Mouse (Mus musculus) midbrain, embryonic 15.5 days (tissue): Measurements from ENCODE around the gene Pde4d. TPM values are rescaled to one million over a fixed set of nuclear protein-coding genes. Genes with fewer than 3 reads are reported as not detected.

Experiments
- ATAC-seq: fragments of 200-750 bp; cut with Nextera tagmentation; replicated peaks from 2 replicates; pipeline ENCODE4 v1.8.0; 2017; ENCODE audit warnings: moderate TSS enrichment
- H3K27ac ChIP-seq: fragments of 300-500 bp; sonication (generic); 2 replicates; pipeline ENCODE4 v1.5.1; 2015; ENCODE audit warnings: mild to moderate bottlenecking, inconsistent platforms
- H3K27me3 ChIP-seq: fragments of 300-500 bp; sonication (generic); replicated peaks from 2 replicates; pipeline ENCODE4 v1.6.1; 2015; ENCODE audit warnings: inconsistent platforms
- H3K36me3 ChIP-seq: fragments of 300-500 bp; sonication (generic); replicated peaks from 2 replicates; pipeline ENCODE4 v1.6.1; 2015; ENCODE audit warnings: inconsistent platforms
- H3K4me1 ChIP-seq: fragments of 300-500 bp; sonication (generic); 2 replicates; pipeline ENCODE4 v1.6.1; 2015; ENCODE audit warnings: inconsistent platforms
- H3K4me2 ChIP-seq: fragments of 300-500 bp; sonication (generic); 2 replicates; pipeline ENCODE4 v1.6.1; 2015; ENCODE audit warnings: inconsistent platforms, mild to moderate bottlenecking, moderate library complexity
- H3K4me3 ChIP-seq: fragments of 300-500 bp; sonication (generic); 2 replicates; pipeline ENCODE4 v1.5.1; 2015; ENCODE audit warnings: mild to moderate bottlenecking, inconsistent platforms
- H3K9ac ChIP-seq: fragments of 300-500 bp; sonication (generic); 2 replicates; pipeline ENCODE4 v1.6.1; 2015; ENCODE audit warnings: mild to moderate bottlenecking, inconsistent platforms
- H3K9me3 ChIP-seq: fragments of 300-500 bp; sonication (generic); 2 replicates; pipeline ENCODE4 v1.6.1; 2016; ENCODE audit warnings: inconsistent platforms
- WGBS: fragments of 180-500 bp; shearing (Covaris S2); methylation state at CpG from one replicate; pipeline ENCODE4 v1.1.7; 2015; ENCODE audit warnings: mixed read lengths; 5-methylcytosine and 5-hydroxymethylcytosine counted together
- polyA plus RNA-seq: library from polyadenylated mRNA; unstranded; fragments of >200 nt; fragmentation: Nextera tagmentation; extraction: Ambion mirVana; gene quantifications from 2 replicates; pipeline ENCODE4 v1.2.1, GENCODE M21; 2015

Gene Pde4d
- polyA plus RNA-seq, 1 experiment from 2014 or later = 27.1 TPM

DNA sequence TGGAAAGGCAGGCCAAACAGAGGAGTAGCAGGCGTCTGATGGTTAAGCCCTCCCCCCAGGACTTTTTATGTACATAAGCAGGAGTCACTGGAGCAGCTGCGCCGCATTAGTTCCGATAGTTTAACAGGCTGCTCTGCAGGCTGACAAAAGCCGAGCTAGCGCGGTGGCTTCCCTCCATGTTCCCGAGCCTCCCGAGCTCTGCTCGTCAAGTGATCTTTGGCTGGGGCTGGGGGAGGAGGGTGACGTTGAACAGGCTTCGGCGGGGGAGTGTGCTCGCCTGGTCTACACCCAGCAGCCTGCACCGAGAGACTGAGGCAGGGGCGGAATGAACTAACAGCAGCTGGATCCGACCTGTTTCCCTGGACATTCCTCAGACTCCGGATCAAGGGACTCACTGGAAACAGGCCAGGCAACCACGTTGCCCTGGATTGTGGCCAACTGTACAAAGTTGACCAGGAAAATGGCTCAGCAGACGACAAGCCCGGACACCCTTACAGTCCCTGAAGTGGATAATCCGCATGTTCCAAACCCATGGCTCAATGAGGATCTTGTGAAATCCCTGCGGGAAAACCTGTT, 810.6 kb downstream of the Pde4d start:
- ATAC-seq = peak; percentile 91
- no peaks in the 10 kb centered on the region for H3K9me3 ChIP-seq
- peak overlapping the region; percentile 41 for H3K4me3 ChIP-seq
- peak overlapping the region; percentile 34 for H3K27ac ChIP-seq
- H3K4me1 ChIP-seq = peaks cover 7% of the 10 kb centered on the region; the same call in 1 of the 2 replicates
- peak overlapping the region; percentile 34 for H3K9ac ChIP-seq
- H3K36me3 ChIP-seq = no peaks in the 10 kb centered on the region
- WGBS = under 1% methylated on average over 23 of the region's 23 CpGs
- no peaks in the 10 kb centered on the region for H3K27me3 ChIP-seq
- peak overlapping the region; percentile 60 for H3K4me2 ChIP-seq

GRCm38 (mm10) chr13:109260796-109261516, 811.2 kb downstream of the Pde4d start:
- H3K4me3 ChIP-seq = peak overlapping the region; percentile 41
- peak overlapping the region; percentile 34 for H3K27ac ChIP-seq
- H3K9ac ChIP-seq = peak overlapping the region; percentile 34; the same call in 1 of the 2 replicates
- H3K27me3 ChIP-seq = no peaks in the 10 kb centered on the region
- peak; percentile 71 for ATAC-seq
- under 1% methylated on average over 17 of the region's 17 CpGs for WGBS
- H3K4me2 ChIP-seq = peak overlapping the region; percentile 60
- no peaks in the 10 kb centered on the region for H3K9me3 ChIP-seq
- H3K36me3 ChIP-seq = no peaks in the 10 kb centered on the region
- peaks cover 7% of the 10 kb centered on the region; the same call in 1 of the 2 replicates for H3K4me1 ChIP-seq

DNA sequence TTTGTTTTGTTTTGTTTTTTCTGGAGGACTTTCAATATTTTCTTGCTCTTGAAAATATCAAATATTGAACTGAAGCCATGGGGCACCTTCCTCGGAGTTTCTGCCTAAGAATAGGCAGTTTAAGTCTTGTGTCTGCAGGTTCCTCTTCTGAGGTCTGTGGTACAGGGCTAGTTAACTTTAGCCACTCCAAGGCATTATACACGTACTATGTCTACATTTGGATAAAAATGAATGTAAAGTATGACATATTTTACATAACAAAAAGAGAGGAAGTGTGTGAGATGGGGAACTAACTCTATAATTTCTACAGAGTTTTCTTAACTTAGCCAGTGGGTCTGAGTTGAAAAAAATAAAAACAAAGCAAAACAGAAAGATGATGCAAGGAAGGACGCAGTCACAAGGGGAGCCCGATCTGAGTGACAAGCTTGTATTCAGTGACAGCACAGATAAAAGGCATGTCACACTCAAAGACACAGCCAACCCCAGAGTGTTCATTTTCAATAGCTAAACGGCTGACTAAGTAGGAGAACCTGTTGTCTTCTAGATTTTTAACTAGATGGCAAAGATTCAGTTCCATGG, 812.0 kb downstream of the Pde4d start:
- H3K9ac ChIP-seq = no peak overlapping the region
- peaks cover 7% of the 10 kb centered on the region; the same call in 1 of the 2 replicates for H3K4me1 ChIP-seq
- no peak overlapping the region for H3K27ac ChIP-seq
- H3K9me3 ChIP-seq = no peaks in the 10 kb centered on the region
- H3K4me3 ChIP-seq = peak overlapping the region; percentile 41; the same call in 1 of the 2 replicates
- no peaks in the 10 kb centered on the region for H3K27me3 ChIP-seq
- no peaks in the 10 kb centered on the region for H3K36me3 ChIP-seq
- peak overlapping the region; percentile 60; the same call in 1 of the 2 replicates for H3K4me2 ChIP-seq
- 13% methylated on average over 5 of the region's 5 CpGs for WGBS
- ATAC-seq = no peak

GRCm38 (mm10) chr13:109262501-109262900, 812.8 kb downstream of the Pde4d start:
- H3K9me3 ChIP-seq = no peaks in the 10 kb centered on the region
- H3K27ac ChIP-seq = no peak overlapping the region
- H3K27me3 ChIP-seq = no peaks in the 10 kb centered on the region
- H3K4me3 ChIP-seq = no peak overlapping the region
- no peak for ATAC-seq
- WGBS = 85% methylated on average over 5 of the region's 5 CpGs
- H3K9ac ChIP-seq = no peak overlapping the region
- H3K36me3 ChIP-seq = no peaks in the 10 kb centered on the region
- 0 out of 2 replicates have a peak overlapping the region, but pooled peaks have one; percentile 4 for H3K4me2 ChIP-seq
- peaks cover 7% of the 10 kb centered on the region; the same call in 1 of the 2 replicates for H3K4me1 ChIP-seq

DNA sequence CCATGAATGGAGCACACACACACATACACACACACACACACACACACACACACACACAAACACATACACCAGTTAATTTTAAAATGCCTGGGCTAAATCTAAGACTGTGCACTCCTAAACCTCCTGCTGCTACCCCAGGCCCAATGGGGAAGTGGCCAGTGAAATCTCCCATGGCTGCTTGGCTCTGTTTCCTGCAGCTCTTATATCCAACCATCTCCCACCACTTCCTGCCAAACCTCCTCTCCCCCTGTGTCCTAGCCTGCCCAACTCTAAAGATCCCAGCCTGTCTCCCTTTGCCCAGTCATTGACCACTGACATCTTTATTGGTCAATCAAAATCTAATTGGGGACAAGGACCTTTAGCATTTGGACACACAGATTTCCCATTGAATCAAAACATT, 814.1 kb downstream of the Pde4d start:
- Histone ChIP-seq H3K36me3 (no peaks in the 10 kb centered on the region), H3K4me1 (peaks cover 11% of the 10 kb centered on the region; the same call in 1 of the 2 replicates), H3K4me2 (no peak overlapping the region), H3K27me3 (no peaks in the 10 kb centered on the region), H3K27ac (no peak overlapping the region), H3K9me3 (no peaks in the 10 kb centered on the region), H3K4me3 (no peak overlapping the region), H3K9ac (no peak overlapping the region)
- no peak for ATAC-seq

DNA sequence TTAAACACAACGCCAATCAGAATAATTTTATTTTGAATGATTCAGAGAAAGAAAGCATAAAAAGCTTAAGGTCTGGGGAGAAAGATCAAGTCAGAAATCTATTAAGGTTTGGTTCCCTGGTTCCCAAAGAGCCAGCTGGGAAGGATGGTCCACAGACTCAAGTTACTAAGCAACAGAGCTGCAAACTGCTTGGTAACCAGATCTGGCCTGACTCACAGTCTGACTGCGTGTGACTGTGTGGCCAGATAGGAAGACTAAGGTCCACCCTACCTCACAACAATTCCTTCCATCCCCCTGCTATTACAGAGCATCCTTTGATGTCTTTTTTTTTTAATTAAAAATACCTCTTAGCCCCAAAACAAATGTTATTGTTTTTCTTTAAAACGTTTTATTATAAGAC, 818.5 kb downstream of the Pde4d start:
- H3K4me2 ChIP-seq = no peak overlapping the region
- 51% methylated on average over 3 of the region's 3 CpGs for WGBS
- ATAC-seq = 0 out of 2 replicates have a peak, but pooled peaks have one; percentile 54

DNA sequence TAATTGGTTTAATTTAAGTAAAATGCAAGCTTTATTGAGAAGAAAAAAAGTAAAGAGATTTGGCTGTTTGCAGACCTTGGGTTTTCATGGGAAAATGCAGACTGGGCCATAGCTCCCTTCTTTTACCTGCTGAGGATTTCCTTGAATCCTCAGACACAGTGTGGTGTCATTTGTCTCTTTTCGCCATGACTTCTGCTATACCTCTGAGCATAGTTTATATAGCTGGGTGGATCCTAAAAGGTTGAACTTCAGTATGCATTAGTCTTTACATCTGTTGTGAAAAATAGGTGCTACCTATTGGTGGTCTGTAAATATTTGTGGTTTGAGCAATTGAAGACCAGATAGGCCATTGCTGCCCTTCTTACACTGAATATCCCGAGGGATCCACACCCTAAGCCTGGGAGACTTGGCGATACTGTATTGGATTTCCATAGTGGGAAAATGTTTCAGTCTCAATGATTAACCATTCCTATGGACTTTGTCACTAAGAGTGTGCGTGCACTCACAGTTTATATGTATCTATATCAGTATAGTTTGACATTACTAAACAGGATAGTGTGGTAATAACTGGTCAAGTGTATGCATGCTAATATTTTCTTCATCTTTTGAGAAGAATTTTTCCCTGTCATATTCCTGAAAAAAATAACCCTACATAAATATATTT, 819.0 kb downstream of the Pde4d start:
- H3K27ac ChIP-seq = no peak overlapping the region
- H3K9me3 ChIP-seq = no peaks in the 10 kb centered on the region
- no peak overlapping the region for H3K4me2 ChIP-seq
- no peak overlapping the region for H3K4me3 ChIP-seq
- 92% methylated on average over 4 of the region's 4 CpGs for WGBS
- no peaks in the 10 kb centered on the region for H3K36me3 ChIP-seq
- no peaks in the 10 kb centered on the region for H3K27me3 ChIP-seq
- H3K9ac ChIP-seq = no peak overlapping the region
- 0 out of 2 replicates have a peak, but pooled peaks cover 4% of the 10 kb centered on the region for H3K4me1 ChIP-seq
- no peak for ATAC-seq

More for the DNA sequence above, 818.5 kb downstream of the Pde4d start:
- no peaks in the 10 kb centered on the region for H3K9me3 ChIP-seq
- no peak overlapping the region for H3K27ac ChIP-seq
- no peak overlapping the region for H3K9ac ChIP-seq
- H3K4me1 ChIP-seq = 0 out of 2 replicates have a peak, but pooled peaks cover 4% of the 10 kb centered on the region
- H3K36me3 ChIP-seq = no peaks in the 10 kb centered on the region
- H3K27me3 ChIP-seq = no peaks in the 10 kb centered on the region
- H3K4me3 ChIP-seq = no peak overlapping the region

GRCm38 (mm10) chr13:109274869-109275268, 825.1 kb downstream of the Pde4d start:
- no peak overlapping the region for H3K4me2 ChIP-seq
- 93% methylated on average over 10 of the region's 10 CpGs for WGBS
- no peaks in the 10 kb centered on the region for H3K36me3 ChIP-seq
- ATAC-seq = no peak
- H3K27ac ChIP-seq = no peak overlapping the region
- no peaks in the 10 kb centered on the region for H3K9me3 ChIP-seq
- no peaks in the 10 kb centered on the region for H3K27me3 ChIP-seq
- H3K9ac ChIP-seq = no peak overlapping the region
- H3K4me1 ChIP-seq = peaks cover 4% of the 10 kb centered on the region; the same call in 1 of the 2 replicates
- no peak overlapping the region for H3K4me3 ChIP-seq

- H3K4me2 ChIP-seq = no peak overlapping the region
- peaks cover 4% of the 10 kb centered on the region; the same call in 1 of the 2 replicates for H3K4me1 ChIP-seq
- H3K9ac ChIP-seq = no peak overlapping the region
- ATAC-seq = no peak
- H3K36me3 ChIP-seq = no peaks in the 10 kb centered on the region
- H3K9me3 ChIP-seq = no peaks in the 10 kb centered on the region
- no peak overlapping the region for H3K4me3 ChIP-seq
- H3K27me3 ChIP-seq = no peaks in the 10 kb centered on the region
- WGBS = 73% methylated on average over 7 of the region's 7 CpGs
- no peak overlapping the region for H3K27ac ChIP-seq
Observed at GRCm38 (mm10) chr13:109277792-109278191, 828.0 kb downstream of the Pde4d start.

- 43% methylated on average over 10 of the region's 10 CpGs for WGBS
- peak; percentile 67 for ATAC-seq
Observed at GRCm38 (mm10) chr13:109278504-109278912, 828.8 kb downstream of the Pde4d start.

GRCm38 (mm10) chr13:109279211-109279610, 829.5 kb downstream of the Pde4d start:
- no peak for ATAC-seq
- Histone ChIP-seq H3K27ac (no peak overlapping the region), H3K4me2 (no peak overlapping the region)

More at GRCm38 (mm10) chr13:109278504-109278912, 828.8 kb downstream of the Pde4d start:
- Histone ChIP-seq H3K27ac (no peak overlapping the region), H3K4me1 (peaks cover 4% of the 10 kb centered on the region; the same call in 1 of the 2 replicates), H3K4me2 (no peak overlapping the region), H3K4me3 (no peak overlapping the region), H3K9me3 (no peaks in the 10 kb centered on the region), H3K36me3 (no peaks in the 10 kb centered on the region), H3K27me3 (no peaks in the 10 kb centered on the region), H3K9ac (no peak overlapping the region)

GRCm38 (mm10) chr13:109280433-109280832, 830.7 kb downstream of the Pde4d start:
- Histone ChIP-seq H3K9me3 (no peaks in the 10 kb centered on the region), H3K4me3 (no peak overlapping the region), H3K27me3 (no peaks in the 10 kb centered on the region), H3K4me1 (peaks cover 4% of the 10 kb centered on the region; the same call in 1 of the 2 replicates), H3K9ac (no peak overlapping the region), H3K4me2 (no peak overlapping the region), H3K27ac (no peak overlapping the region), H3K36me3 (no peaks in the 10 kb centered on the region)
- no peak for ATAC-seq
- 88% methylated on average over 5 of the region's 5 CpGs for WGBS

More at GRCm38 (mm10) chr13:109279211-109279610, 829.5 kb downstream of the Pde4d start:
- H3K36me3 ChIP-seq = no peaks in the 10 kb centered on the region
- peaks cover 4% of the 10 kb centered on the region; the same call in 1 of the 2 replicates for H3K4me1 ChIP-seq
- H3K27me3 ChIP-seq = no peaks in the 10 kb centered on the region
- H3K4me3 ChIP-seq = no peak overlapping the region
- H3K9me3 ChIP-seq = no peaks in the 10 kb centered on the region
- no peak overlapping the region for H3K9ac ChIP-seq
- WGBS = 86% methylated on average over 6 of the region's 6 CpGs
